Mouse (Mus musculus): ENCODE results near the gene Cldn10. TPM values are rescaled to one million over a fixed set of nuclear protein-coding genes. Genes with fewer than 3 reads are reported as not detected.

Cldn10 gene
- polyA plus RNA-seq, 1 experiment from 2014 or later: 1.9 TPM

DNA sequence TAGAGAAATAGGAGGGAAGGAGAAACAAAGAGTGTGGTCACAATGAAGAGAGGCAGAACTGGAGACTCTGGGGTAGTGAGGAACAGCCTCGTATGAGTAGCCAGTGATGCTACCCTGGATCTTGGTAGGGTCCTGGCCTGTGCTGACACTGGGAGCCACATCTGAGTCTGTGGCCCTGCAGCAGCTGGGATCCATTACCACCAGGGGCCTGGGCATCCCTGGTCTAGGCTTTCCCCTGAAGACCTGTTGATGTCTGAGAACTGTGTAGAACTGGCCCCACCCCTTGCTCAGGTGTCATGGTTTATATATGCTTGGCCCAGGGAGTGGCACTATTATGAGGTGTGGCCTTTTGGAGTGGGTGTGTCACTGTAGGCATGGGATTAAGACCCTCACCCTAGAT lies 12.2 kb upstream of the Cldn10 start:
- WGBS: 88% methylated on average over 1 of the region's 1 CpGs
- 0 out of 2 replicates have a peak, but pooled peaks cover 2% of the 10 kb centered on the region for H3K27me3 ChIP-seq (replicated peaks; ENCODE audit: control insufficient read depth, insufficient read depth, low read length)
- H3K4me3 ChIP-seq (replicated peaks; ENCODE audit: low read length): no peak overlapping the region
- no peak for ATAC-seq
- no peaks in the 10 kb centered on the region for H3K9me3 ChIP-seq (ENCODE audit: control insufficient read depth, low read length)
- no peak overlapping the region for H3K4me2 ChIP-seq (ENCODE audit: low read length)
- no peaks in the 10 kb centered on the region for H3K4me1 ChIP-seq (replicated peaks; ENCODE audit: control insufficient read depth, insufficient read depth, low read length)
- no peaks in the 10 kb centered on the region for H3K36me3 ChIP-seq (ENCODE audit: control insufficient read depth, insufficient read depth)
- no peak overlapping the region for H3K27ac ChIP-seq (ENCODE audit: low read length)
- H3K9ac ChIP-seq (replicated peaks; ENCODE audit: low read depth, low read length): no peak overlapping the region

DNA sequence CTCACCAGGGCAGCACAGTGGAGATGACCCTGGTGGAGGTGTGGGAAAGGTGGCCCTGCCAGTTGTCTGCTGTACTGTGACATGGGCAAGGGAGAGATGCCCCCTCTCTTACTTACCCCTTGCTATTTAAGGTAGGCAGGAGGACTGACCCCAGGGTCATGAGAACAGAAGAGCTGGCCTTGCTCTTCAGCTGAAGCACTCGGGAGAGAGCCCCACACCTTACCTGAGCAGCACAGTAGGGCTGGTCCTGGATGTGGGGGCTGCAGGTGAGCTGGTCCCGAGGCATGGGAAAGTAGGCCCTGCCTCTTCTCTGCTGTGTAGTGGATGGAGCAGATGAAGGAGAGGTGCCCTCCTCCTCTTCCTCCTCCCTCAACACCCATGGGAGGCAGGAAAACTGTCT lies 11.3 kb upstream of the Cldn10 start:
- Histone ChIP-seq H3K9me3 (ENCODE audit: control insufficient read depth, low read length) (no peaks in the 10 kb centered on the region), H3K4me3 (replicated peaks; ENCODE audit: low read length) (no peak overlapping the region), H3K27ac (ENCODE audit: low read length) (no peak overlapping the region), H3K4me1 (replicated peaks; ENCODE audit: control insufficient read depth, insufficient read depth, low read length) (no peaks in the 10 kb centered on the region), H3K9ac (replicated peaks; ENCODE audit: low read depth, low read length) (no peak overlapping the region), H3K4me2 (ENCODE audit: low read length) (no peak overlapping the region), H3K36me3 (ENCODE audit: control insufficient read depth, insufficient read depth) (no peaks in the 10 kb centered on the region), H3K27me3 (replicated peaks; ENCODE audit: control insufficient read depth, insufficient read depth, low read length) (0 out of 2 replicates have a peak, but pooled peaks cover 2% of the 10 kb centered on the region)
- ATAC-seq: no peak
- 92% methylated on average over 2 of the region's 2 CpGs for WGBS

- WGBS: 94% methylated on average over 4 of the region's 4 CpGs
Observed at GRCm38 (mm10) chr14:118777478-118777877, 10.2 kb upstream of the Cldn10 start.

GRCm38 (mm10) chr14:118781601-118782000 lies 6.1 kb upstream of the Cldn10 start:
- H3K4me3 ChIP-seq (replicated peaks; ENCODE audit: low read length): no peak overlapping the region
- no peaks in the 10 kb centered on the region for H3K9me3 ChIP-seq (ENCODE audit: control insufficient read depth, low read length)
- H3K4me1 ChIP-seq (replicated peaks; ENCODE audit: control insufficient read depth, insufficient read depth, low read length): no peaks in the 10 kb centered on the region
- H3K4me2 ChIP-seq (ENCODE audit: low read length): no peak overlapping the region
- H3K27ac ChIP-seq (ENCODE audit: low read length): no peak overlapping the region
- H3K36me3 ChIP-seq (ENCODE audit: control insufficient read depth, insufficient read depth): no peaks in the 10 kb centered on the region
- H3K9ac ChIP-seq (replicated peaks; ENCODE audit: low read depth, low read length): no peak overlapping the region
- ATAC-seq: no peak
- H3K27me3 ChIP-seq (replicated peaks; ENCODE audit: control insufficient read depth, insufficient read depth, low read length): no peaks in the 10 kb centered on the region; the same call in 1 of the 2 replicates
- WGBS: 85% methylated on average over 7 of the region's 7 CpGs

More at GRCm38 (mm10) chr14:118777478-118777877, 10.2 kb upstream of the Cldn10 start:
- ATAC-seq: no peak
- Histone ChIP-seq H3K4me2 (ENCODE audit: low read length) (no peak overlapping the region), H3K9ac (replicated peaks; ENCODE audit: low read depth, low read length) (no peak overlapping the region), H3K4me1 (replicated peaks; ENCODE audit: control insufficient read depth, insufficient read depth, low read length) (no peaks in the 10 kb centered on the region), H3K36me3 (ENCODE audit: control insufficient read depth, insufficient read depth) (no peaks in the 10 kb centered on the region), H3K27ac (ENCODE audit: low read length) (no peak overlapping the region), H3K4me3 (replicated peaks; ENCODE audit: low read length) (no peak overlapping the region), H3K9me3 (ENCODE audit: control insufficient read depth, low read length) (no peaks in the 10 kb centered on the region), H3K27me3 (replicated peaks; ENCODE audit: control insufficient read depth, insufficient read depth, low read length) (no peaks in the 10 kb centered on the region; the same call in 1 of the 2 replicates)

DNA sequence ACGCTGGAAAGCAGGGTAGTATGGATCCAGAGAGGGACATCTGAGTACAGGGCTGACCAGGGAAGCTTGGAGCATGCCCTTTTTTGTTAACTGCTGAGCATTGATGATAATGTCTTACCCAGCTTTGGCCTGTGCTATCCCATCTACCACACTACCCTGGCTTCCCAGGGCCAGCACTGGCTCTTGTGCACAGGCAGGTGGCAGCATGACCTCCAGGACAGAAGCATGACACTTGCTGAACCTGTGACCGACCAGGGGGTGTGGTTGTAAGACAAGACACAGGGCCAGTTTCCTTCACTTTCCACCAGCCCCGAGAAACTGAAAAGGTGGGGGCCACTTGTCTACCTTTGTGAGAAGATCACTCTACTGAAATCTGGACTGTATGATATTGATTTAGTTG lies 5.5 kb upstream of the Cldn10 start:
- H3K36me3 ChIP-seq (ENCODE audit: control insufficient read depth, insufficient read depth): no peaks in the 10 kb centered on the region
- ATAC-seq: no peak
- no peaks in the 10 kb centered on the region for H3K9me3 ChIP-seq (ENCODE audit: control insufficient read depth, low read length)
- WGBS: 59% methylated on average over 3 of the region's 3 CpGs
- H3K9ac ChIP-seq (replicated peaks; ENCODE audit: low read depth, low read length): no peak overlapping the region
- H3K4me1 ChIP-seq (replicated peaks; ENCODE audit: control insufficient read depth, insufficient read depth, low read length): no peaks in the 10 kb centered on the region
- H3K27ac ChIP-seq (ENCODE audit: low read length): no peak overlapping the region
- H3K27me3 ChIP-seq (replicated peaks; ENCODE audit: control insufficient read depth, insufficient read depth, low read length): no peaks in the 10 kb centered on the region; the same call in 1 of the 2 replicates
- no peak overlapping the region for H3K4me2 ChIP-seq (ENCODE audit: low read length)
- no peak overlapping the region for H3K4me3 ChIP-seq (replicated peaks; ENCODE audit: low read length)

GRCm38 (mm10) chr14:118783326-118783935 lies 4.3 kb upstream of the Cldn10 start:
- no peaks in the 10 kb centered on the region for H3K9me3 ChIP-seq (ENCODE audit: control insufficient read depth, low read length)
- no peak overlapping the region for H3K4me2 ChIP-seq (ENCODE audit: low read length)
- ATAC-seq: no peak
- H3K36me3 ChIP-seq (ENCODE audit: control insufficient read depth, insufficient read depth): no peaks in the 10 kb centered on the region
- no peaks in the 10 kb centered on the region; the same call in 1 of the 2 replicates for H3K27me3 ChIP-seq (replicated peaks; ENCODE audit: control insufficient read depth, insufficient read depth, low read length)
- WGBS: 56% methylated on average over 17 of the region's 17 CpGs
- H3K4me3 ChIP-seq (replicated peaks; ENCODE audit: low read length): no peak overlapping the region
- H3K4me1 ChIP-seq (replicated peaks; ENCODE audit: control insufficient read depth, insufficient read depth, low read length): no peaks in the 10 kb centered on the region
- no peak overlapping the region for H3K9ac ChIP-seq (replicated peaks; ENCODE audit: low read depth, low read length)
- no peak overlapping the region for H3K27ac ChIP-seq (ENCODE audit: low read length)

GRCm38 (mm10) chr14:118790217-118790616 lies 2.5 kb downstream of the Cldn10 start:
- H3K4me3 ChIP-seq (replicated peaks; ENCODE audit: low read length): no peak overlapping the region
- H3K9ac ChIP-seq (replicated peaks; ENCODE audit: low read depth, low read length): no peak overlapping the region
- no peak overlapping the region for H3K4me2 ChIP-seq (ENCODE audit: low read length)
- H3K27ac ChIP-seq (ENCODE audit: low read length): no peak overlapping the region
- 61% methylated on average over 4 of the region's 4 CpGs for WGBS
- 0 out of 2 replicates have a peak, but pooled peaks cover 5% of the 10 kb centered on the region for H3K4me1 ChIP-seq (replicated peaks; ENCODE audit: control insufficient read depth, insufficient read depth, low read length)
- H3K9me3 ChIP-seq (ENCODE audit: control insufficient read depth, low read length): no peaks in the 10 kb centered on the region
- no peaks in the 10 kb centered on the region for H3K27me3 ChIP-seq (replicated peaks; ENCODE audit: control insufficient read depth, insufficient read depth, low read length)
- no peaks in the 10 kb centered on the region for H3K36me3 ChIP-seq (ENCODE audit: control insufficient read depth, insufficient read depth)
- ATAC-seq: no peak

DNA sequence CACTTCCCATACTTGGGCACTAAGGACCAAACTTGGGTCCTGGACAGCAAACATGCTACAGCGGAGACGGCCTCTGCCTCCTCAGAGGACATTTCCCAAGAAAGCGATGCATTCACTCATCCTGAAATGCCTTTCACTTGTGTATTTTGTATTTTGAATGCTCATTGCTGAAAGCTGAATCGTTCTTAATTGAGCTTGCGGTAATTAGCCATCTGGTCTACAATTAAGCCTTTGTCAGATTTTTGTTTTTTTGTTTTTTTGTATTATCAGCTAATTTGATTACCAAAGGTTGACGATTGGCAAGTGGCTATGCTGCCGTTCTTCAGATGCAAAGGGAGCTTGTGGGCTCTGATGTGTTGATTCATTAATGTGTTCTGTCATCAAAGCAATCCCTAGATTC lies 5.2 kb downstream of the Cldn10 start:
- Histone ChIP-seq H3K27me3 (replicated peaks; ENCODE audit: control insufficient read depth, insufficient read depth, low read length) (no peaks in the 10 kb centered on the region), H3K9ac (replicated peaks; ENCODE audit: low read depth, low read length) (no peak overlapping the region), H3K36me3 (ENCODE audit: control insufficient read depth, insufficient read depth) (no peaks in the 10 kb centered on the region), H3K4me1 (replicated peaks; ENCODE audit: control insufficient read depth, insufficient read depth, low read length) (0 out of 2 replicates have a peak, but pooled peaks cover 5% of the 10 kb centered on the region), H3K4me3 (replicated peaks; ENCODE audit: low read length) (no peak overlapping the region), H3K27ac (ENCODE audit: low read length) (no peak overlapping the region), H3K4me2 (ENCODE audit: low read length) (no peak overlapping the region), H3K9me3 (ENCODE audit: control insufficient read depth, low read length) (no peaks in the 10 kb centered on the region)
- 25% methylated on average over 7 of the region's 7 CpGs for WGBS
- ATAC-seq: peak; percentile 57

DNA sequence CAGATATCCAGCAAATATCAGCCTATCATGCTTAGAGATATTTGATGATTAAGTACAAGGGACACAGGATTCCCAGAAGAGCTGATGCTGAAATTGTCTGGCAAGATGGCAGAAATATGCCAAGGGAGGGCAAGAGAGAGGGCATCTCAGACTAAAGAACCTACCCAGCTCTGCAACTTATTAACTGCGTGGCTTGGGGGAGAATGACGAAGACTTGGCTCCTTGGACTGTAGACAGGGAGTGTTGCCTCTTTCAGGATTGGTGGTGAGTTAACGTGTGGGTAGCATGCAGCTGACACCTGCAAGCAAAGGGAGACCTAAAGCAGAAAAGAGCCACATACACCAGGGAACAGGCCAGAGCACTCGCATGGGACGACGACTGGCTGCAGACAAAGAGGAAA lies 5.7 kb downstream of the Cldn10 start:
- Histone ChIP-seq H3K9ac (replicated peaks; ENCODE audit: low read depth, low read length) (no peak overlapping the region), H3K4me2 (ENCODE audit: low read length) (no peak overlapping the region), H3K36me3 (ENCODE audit: control insufficient read depth, insufficient read depth) (no peaks in the 10 kb centered on the region), H3K27ac (ENCODE audit: low read length) (no peak overlapping the region), H3K27me3 (replicated peaks; ENCODE audit: control insufficient read depth, insufficient read depth, low read length) (no peaks in the 10 kb centered on the region), H3K4me3 (replicated peaks; ENCODE audit: low read length) (no peak overlapping the region), H3K4me1 (replicated peaks; ENCODE audit: control insufficient read depth, insufficient read depth, low read length) (0 out of 2 replicates have a peak, but pooled peaks cover 5% of the 10 kb centered on the region), H3K9me3 (ENCODE audit: control insufficient read depth, low read length) (no peaks in the 10 kb centered on the region)
- WGBS: 75% methylated on average over 6 of the region's 6 CpGs
- no peak for ATAC-seq

Measured in forebrain, embryonic 16.5 days (tissue).